Mouse (Mus musculus) embryo, embryonic 10 days (tissue): Measurements from ENCODE around the gene Ripply3.
A peak's percentile ranks its signal among the peaks of the same experiment; 100 is the strongest.

Experiments
- DNase-seq: peaks from one replicate; pipeline ENCODE4 v3.0.0-alpha.2; 2015; ENCODE audit warnings: low spot score

Ripply3 gene

DNA sequence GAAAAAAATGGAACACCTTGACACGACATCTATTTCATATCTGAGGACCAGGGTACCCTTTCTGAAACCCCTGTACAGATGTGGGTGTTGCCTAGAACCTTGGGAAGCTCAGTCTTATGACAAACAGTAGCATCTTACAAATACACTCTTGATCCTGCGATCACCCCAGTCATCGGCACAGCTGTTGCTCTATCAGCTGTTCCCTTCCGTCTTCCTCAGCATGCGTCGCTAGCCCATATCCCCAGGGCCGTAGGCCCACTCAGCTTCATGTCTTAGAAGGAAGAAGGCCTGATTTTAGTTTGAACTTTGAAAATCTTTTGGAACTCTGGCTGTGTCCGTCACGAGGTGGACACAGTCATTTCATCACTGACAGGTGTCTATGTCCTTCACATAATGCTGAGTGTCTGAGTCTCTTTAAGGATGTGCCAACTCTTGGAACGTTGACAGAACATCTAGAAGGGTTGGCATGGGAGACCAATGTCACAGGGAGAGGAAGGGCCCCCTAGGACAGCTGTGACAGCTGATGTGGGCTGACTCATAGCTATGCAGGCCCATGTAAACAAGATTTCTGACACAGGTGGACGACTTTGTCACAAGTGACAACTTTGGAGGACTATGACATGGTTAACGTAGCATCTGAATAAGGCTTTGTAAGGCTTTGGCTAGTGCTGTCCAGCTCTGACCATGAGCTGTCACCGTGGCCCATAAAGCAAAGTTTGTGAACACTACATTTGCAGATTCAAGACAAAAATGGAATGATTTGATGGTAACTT is 32.5 kb downstream of the Ripply3 start:
- DNase-seq: no peak

GRCm38 (mm10) chr16:94362174-94362873 is 34.1 kb downstream of the Ripply3 start:
- DNase-seq: peak; percentile 60

GRCm38 (mm10) chr16:94363814-94364213 is 35.6 kb downstream of the Ripply3 start:
- DNase-seq: no peak

DNA sequence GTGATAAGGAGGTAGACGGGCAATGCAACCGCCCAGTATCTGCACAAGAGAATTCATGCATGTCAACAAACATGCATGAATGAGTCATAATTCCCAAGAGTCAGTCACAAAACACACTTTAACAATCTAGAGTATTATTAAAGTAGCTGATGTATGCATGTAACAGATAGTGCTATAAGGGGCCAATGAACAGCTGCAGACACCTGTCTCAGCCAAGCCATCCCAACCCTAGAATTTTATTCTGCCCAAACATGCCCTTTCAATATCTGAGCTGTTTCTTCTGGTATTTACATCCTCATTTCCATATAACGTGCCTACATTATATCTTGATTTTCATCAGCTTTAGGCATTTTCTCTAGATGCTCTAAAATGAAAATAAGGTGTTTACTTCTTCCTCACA is 37.2 kb downstream of the Ripply3 start:
- no peak for DNase-seq

DNA sequence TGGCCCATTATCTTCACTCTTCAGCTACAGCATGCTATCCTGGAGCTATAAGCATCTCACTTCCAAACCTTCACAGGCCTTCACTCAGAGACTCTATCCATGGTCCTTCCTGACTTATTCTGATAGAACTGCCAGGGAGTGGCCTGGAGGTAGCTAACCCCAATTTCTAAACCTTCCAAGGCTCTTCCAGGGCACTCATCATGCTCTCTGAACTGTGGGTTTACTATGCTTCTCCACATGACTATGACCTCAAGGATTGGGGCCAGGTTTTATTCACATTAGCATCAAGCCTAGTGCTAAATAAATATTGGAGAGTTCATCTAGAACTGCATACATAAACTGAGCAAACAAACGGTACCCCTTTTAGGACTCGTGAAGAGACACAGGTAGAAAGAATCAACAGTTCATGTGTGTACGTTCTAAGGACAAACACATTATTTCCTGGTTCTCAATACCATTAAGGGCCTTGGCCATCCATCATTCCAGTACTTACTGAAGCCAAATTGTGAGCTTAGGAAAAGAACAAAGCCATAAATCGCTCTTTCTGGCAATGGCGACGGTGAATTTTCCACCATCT is 41.5 kb downstream of the Ripply3 start:
- DNase-seq: peak; percentile 24

GRCm38 (mm10) chr16:94370173-94370914 is 42.1 kb downstream of the Ripply3 start, which contains the start of gene Ttc3:
Ttc3 (plus strand) TSS chr16:94370618.
- peak; percentile 99 for DNase-seq

DNA sequence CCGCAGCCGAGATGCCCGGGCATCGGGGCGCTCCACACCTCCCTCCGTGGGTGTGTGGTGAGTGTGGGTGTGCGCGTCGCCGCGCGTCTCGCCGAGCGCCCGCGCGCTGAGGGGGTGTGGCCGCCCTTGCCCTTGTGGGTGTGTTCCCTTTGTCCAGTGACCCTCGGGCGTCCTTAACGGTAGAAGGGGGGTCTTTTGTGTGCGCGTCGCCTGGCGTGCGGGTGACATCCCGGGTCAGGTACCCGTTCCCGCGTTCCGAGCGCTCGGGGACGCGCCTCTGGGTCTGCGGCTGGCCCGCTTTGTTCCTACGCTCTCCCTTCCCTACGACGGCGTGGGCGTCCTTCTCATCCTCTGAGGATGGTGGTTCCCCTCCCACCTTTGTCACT is 42.7 kb downstream of the Ripply3 start:
- DNase-seq: no peak

DNA sequence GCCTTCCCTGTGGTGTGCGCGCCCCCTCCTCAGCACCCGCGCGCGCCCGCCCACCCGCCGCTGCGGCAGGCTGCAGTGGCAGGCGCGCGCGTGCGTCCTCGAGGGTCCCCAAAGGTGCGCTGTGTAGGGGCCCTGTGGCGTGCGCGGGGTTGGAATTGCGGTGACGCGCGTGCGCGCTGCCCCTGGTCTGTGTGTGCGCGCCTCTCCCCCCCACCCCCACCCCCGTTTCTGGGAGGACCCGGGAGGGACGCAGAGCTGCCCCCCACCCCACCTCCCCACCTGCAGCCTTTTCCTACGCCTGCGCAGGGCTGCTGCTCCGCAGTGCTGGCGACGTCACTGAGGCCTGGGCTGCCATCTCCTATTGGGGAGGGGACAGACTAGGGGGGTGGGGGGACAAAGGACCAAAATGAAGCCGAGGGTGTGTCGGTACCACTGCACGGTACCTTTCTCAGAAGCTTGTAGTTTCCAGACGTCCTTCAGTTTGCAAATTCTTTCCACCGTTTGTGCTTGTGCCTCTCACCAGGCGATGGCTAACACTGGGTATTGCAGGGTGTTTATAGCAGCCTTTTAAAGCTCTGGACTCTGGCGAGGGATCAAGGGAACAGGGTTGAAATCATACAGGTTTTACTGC is 43.2 kb downstream of the Ripply3 start, which contains the start of gene Pigp:
TSS of gene Pigp (minus strand) at position 542 of the 631 bp plus-strand sequence.
- DNase-seq: peak; percentile 87

GRCm38 (mm10) chr16:94379386-94379785 is 51.2 kb downstream of the Ripply3 start:
- DNase-seq: no peak

DNA sequence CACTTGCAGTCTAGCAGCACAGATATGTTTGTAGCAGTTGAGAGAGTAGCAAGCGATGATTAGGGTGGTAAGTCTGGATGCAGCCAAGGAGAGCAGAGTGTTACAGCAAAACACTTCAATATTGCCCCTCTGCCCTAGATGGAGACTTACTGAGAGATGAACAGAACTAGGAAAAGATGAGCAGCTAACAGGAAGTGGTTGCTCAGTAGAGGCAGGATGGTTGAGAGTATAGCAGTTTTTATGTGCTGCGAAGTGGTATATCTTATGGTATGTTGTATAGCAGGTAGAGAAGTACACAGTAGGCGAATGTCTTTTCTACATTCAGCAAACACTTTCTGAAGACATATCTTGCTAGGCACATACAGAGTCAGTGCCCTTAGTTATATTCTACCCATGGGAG is 55.1 kb downstream of the Ripply3 start:
- DNase-seq: no peak
